Mouse (Mus musculus): Measurements from ENCODE around the gene Gm21663. TPM values are rescaled to one million over a fixed set of nuclear protein-coding genes. Genes with fewer than 3 reads are reported as not detected.
"Not testable (repeated sequence)": the region's sequence is repeated elsewhere in the genome, so short reads cannot be mapped to it uniquely, and the experiment has no call there.

Gene Gm21663
- not detected for total RNA-seq (2021)

GRCm38 (mm10) chr5:25942281-25942680 is at the start of gene Gm21663:
Gene Gm21663 (minus strand): TSS chr5:25942381.
- DNase-seq (ENCODE audit: extremely low spot score in 1 of 2, low spot score in 1 of 2): not testable (repeated sequence)

- not testable (repeated sequence) for DNase-seq (ENCODE audit: extremely low spot score in 1 of 2, low spot score in 1 of 2)
Measured at GRCm38 (mm10) chr5:25988550-25988949, 46.4 kb upstream of the Gm21663 start, which contains the start of gene Gm21698. Gene Gm21698 (minus strand): TSS chr5:25988650.

- not testable (repeated sequence) for DNase-seq (ENCODE audit: extremely low spot score in 1 of 2, low spot score in 1 of 2)
Measured at GRCm38 (mm10) chr5:25972563-25972962, 30.4 kb upstream of the Gm21663 start, which contains the start of gene Gm21680. Gene Gm21680 (minus strand): TSS chr5:25972663.

- not testable (repeated sequence) for DNase-seq (ENCODE audit: extremely low spot score in 1 of 2, low spot score in 1 of 2)
Measured at GRCm38 (mm10) chr5:25957050-25957449, 14.9 kb upstream of the Gm21663 start.

- not testable (repeated sequence) for DNase-seq (ENCODE audit: extremely low spot score in 1 of 2, low spot score in 1 of 2)
Measured at GRCm38 (mm10) chr5:25956611-25957010, 14.4 kb upstream of the Gm21663 start.

- DNase-seq (ENCODE audit: extremely low spot score in 1 of 2, low spot score in 1 of 2): not testable (repeated sequence)
Measured at GRCm38 (mm10) chr5:25954317-25954716, 12.1 kb upstream of the Gm21663 start, which contains the start of gene Gm21671. Gene Gm21671 (minus strand): TSS chr5:25954417.

GRCm38 (mm10) chr5:25945391-25945790 is 3.2 kb upstream of the Gm21663 start:
- DNase-seq (ENCODE audit: extremely low spot score in 1 of 2, low spot score in 1 of 2): not testable (repeated sequence)

- peak in 1 of 2 experiments; percentile 40 for DNase-seq (ENCODE audit: extremely low spot score in 1 of 2, low spot score in 1 of 2)
Measured at GRCm38 (mm10) chr5:25891321-25891720, 50.9 kb downstream of the Gm21663 start.

GRCm38 (mm10) chr5:25889746-25890382 is 52.3 kb downstream of the Gm21663 start:
- DNase-seq (ENCODE audit: extremely low spot score in 1 of 2, low spot score in 1 of 2): no peak

- DNase-seq (ENCODE audit: extremely low spot score in 1 of 2, low spot score in 1 of 2): no peak
Measured at GRCm38 (mm10) chr5:25886708-25887107, 55.5 kb downstream of the Gm21663 start.

Other genes with a start within 250 kb of the Gm21663 start
- 1 to 10 TPM; 4.4 to 5.0 TPM for gene Xrcc2, start 236.6 kb downstream of the Gm21663 start, total RNA-seq (2021)
- gene Actr3b, start 182.4 kb downstream of the Gm21663 start, total RNA-seq (2021): 100 to 1,000 TPM; 145 to 156 TPM
- gene Gm21671, start 12.0 kb upstream of the Gm21663 start, total RNA-seq (2021): not detected
- under 1 TPM in 1 of 2 experiments, not detected in 1; 0.07 TPM for gene Gm21680, start 30.3 kb upstream of the Gm21663 start, total RNA-seq (2021)
- under 1 TPM in 1 of 2 experiments, not detected in 1; 0.40 TPM for gene Gm21698, start 46.3 kb upstream of the Gm21663 start, total RNA-seq (2021)
- gene Gm1979, start 62.4 kb upstream of the Gm21663 start, total RNA-seq (2021): not detected
- gene Gm5862, start 80.5 kb upstream of the Gm21663 start, total RNA-seq (2021): not detected
- gene Speer4a, start 97.2 kb upstream of the Gm21663 start, total RNA-seq (2021): not detected
- gene Gm7347, start 116.2 kb upstream of the Gm21663 start, total RNA-seq (2021): not detected
- gene Gm10471, start 146.9 kb upstream of the Gm21663 start, total RNA-seq (2021): not detected
- gene 5031410I06Rik, start 163.0 kb upstream of the Gm21663 start, total RNA-seq (2021): not detected
- gene Gm10220, start 179.0 kb upstream of the Gm21663 start, total RNA-seq (2021): not detected

Data from layer of hippocampus, postnatal 25 days (tissue).